Mouse (Mus musculus): ENCODE measurements around the gene Sh3rf1. TPM values are rescaled to one million over a fixed set of nuclear protein-coding genes. Genes with fewer than 3 reads are reported as not detected.

The Sh3rf1 gene
- polyA plus RNA-seq, 1 experiment from 2014 or later, result 18.1 TPM

- no peak for TF ChIP-seq CTCF (IDR thresholded peaks at IDR 0.05; ENCODE audit: low read depth)
- no peaks in the 10 kb centered on the region for H3K27me3 ChIP-seq (ENCODE audit: insufficient read depth, low read length)
- no peak overlapping the region for H3K4me3 ChIP-seq (replicated peaks; ENCODE audit: low read depth, low read length)
- ATAC-seq (replicated peaks; ENCODE audit: low FRiP score, low read depth), result 0 out of 2 replicates have a peak, but pooled peaks have one; percentile 18
- H3K9ac ChIP-seq (ENCODE audit: low read depth, low read length), result no peak overlapping the region
- no peak overlapping the region for H3K4me2 ChIP-seq (ENCODE audit: low read length)
- no peak for DNase-seq (ENCODE audit: low spot score)
- 44% methylated on average over 18 of the region's 18 CpGs for WGBS
- H3K27ac ChIP-seq, result no peak overlapping the region; the same call in 1 of the 2 replicates
- H3K9me3 ChIP-seq (replicated peaks; ENCODE audit: low read length), result no peaks in the 10 kb centered on the region
- 0 out of 2 replicates have a peak, but pooled peaks cover 10% of the 10 kb centered on the region for H3K36me3 ChIP-seq (ENCODE audit: insufficient read depth, low read length)
- H3K4me1 ChIP-seq (replicated peaks; ENCODE audit: insufficient read depth, low read length), result peaks cover 4% of the 10 kb centered on the region; the same call in 1 of the 2 replicates
Observed at GRCm38 (mm10) chr8:61390307-61391057, 166.8 kb downstream of the Sh3rf1 start.

GRCm38 (mm10) chr8:61391058-61391434 is 167.4 kb downstream of the Sh3rf1 start:
- peak; percentile 27; the same call in 1 of the 2 replicates for ATAC-seq (replicated peaks; ENCODE audit: low FRiP score, low read depth)
- peak; percentile 36 for DNase-seq (ENCODE audit: low spot score)
- 56% methylated on average over 13 of the region's 13 CpGs for WGBS
- Histone ChIP-seq H3K36me3 (ENCODE audit: insufficient read depth, low read length) (0 out of 2 replicates have a peak, but pooled peaks cover 8% of the 10 kb centered on the region), H3K4me2 (ENCODE audit: low read length) (no peak overlapping the region), H3K27me3 (ENCODE audit: insufficient read depth, low read length) (no peaks in the 10 kb centered on the region), H3K9me3 (replicated peaks; ENCODE audit: low read length) (no peaks in the 10 kb centered on the region), H3K4me1 (replicated peaks; ENCODE audit: insufficient read depth, low read length) (peaks cover 4% of the 10 kb centered on the region; the same call in 1 of the 2 replicates), H3K4me3 (replicated peaks; ENCODE audit: low read depth, low read length) (no peak overlapping the region), H3K9ac (ENCODE audit: low read depth, low read length) (no peak overlapping the region), H3K27ac (no peak overlapping the region; the same call in 1 of the 2 replicates)
- no peak for TF ChIP-seq CTCF (IDR thresholded peaks at IDR 0.05; ENCODE audit: low read depth)

GRCm38 (mm10) chr8:61397139-61397538 is 173.5 kb downstream of the Sh3rf1 start:
- no peak overlapping the region for H3K9ac ChIP-seq (ENCODE audit: low read depth, low read length)
- ATAC-seq (replicated peaks; ENCODE audit: low FRiP score, low read depth), result no peak; the same call in 1 of the 2 replicates
- peak; percentile 80 for DNase-seq (ENCODE audit: low spot score)
- H3K27ac ChIP-seq, result no peak overlapping the region
- H3K4me1 ChIP-seq (replicated peaks; ENCODE audit: insufficient read depth, low read length), result 0 out of 2 replicates have a peak, but pooled peaks cover 4% of the 10 kb centered on the region
- no peaks in the 10 kb centered on the region for H3K27me3 ChIP-seq (ENCODE audit: insufficient read depth, low read length)
- H3K4me3 ChIP-seq (replicated peaks; ENCODE audit: low read depth, low read length), result no peak overlapping the region
- 0 out of 2 replicates have a peak, but pooled peaks cover 8% of the 10 kb centered on the region for H3K36me3 ChIP-seq (ENCODE audit: insufficient read depth, low read length)
- 35% methylated on average over 2 of the region's 2 CpGs for WGBS
- no peak overlapping the region for H3K4me2 ChIP-seq (ENCODE audit: low read length)
- H3K9me3 ChIP-seq (replicated peaks; ENCODE audit: low read length), result no peaks in the 10 kb centered on the region
- TF ChIP-seq CTCF (IDR thresholded peaks at IDR 0.05; ENCODE audit: low read depth), result no peak

GRCm38 (mm10) chr8:61397755-61398154 is 174.1 kb downstream of the Sh3rf1 start:
- ATAC-seq (replicated peaks; ENCODE audit: low FRiP score, low read depth), result peak; percentile 63
- Histone ChIP-seq H3K4me3 (replicated peaks; ENCODE audit: low read depth, low read length) (no peak overlapping the region), H3K9ac (ENCODE audit: low read depth, low read length) (no peak overlapping the region), H3K36me3 (ENCODE audit: insufficient read depth, low read length) (0 out of 2 replicates have a peak, but pooled peaks cover 7% of the 10 kb centered on the region), H3K27me3 (ENCODE audit: insufficient read depth, low read length) (no peaks in the 10 kb centered on the region), H3K4me1 (replicated peaks; ENCODE audit: insufficient read depth, low read length) (0 out of 2 replicates have a peak, but pooled peaks cover 4% of the 10 kb centered on the region), H3K4me2 (ENCODE audit: low read length) (no peak overlapping the region), H3K9me3 (replicated peaks; ENCODE audit: low read length) (no peaks in the 10 kb centered on the region), H3K27ac (no peak overlapping the region)
- WGBS, result 60% methylated on average over 7 of the region's 7 CpGs
- no peak for TF ChIP-seq CTCF (IDR thresholded peaks at IDR 0.05; ENCODE audit: low read depth)
- DNase-seq (ENCODE audit: low spot score), result peak; percentile 59

GRCm38 (mm10) chr8:61402861-61403260 is 179.2 kb downstream of the Sh3rf1 start:
- Histone ChIP-seq H3K27ac (peak overlapping the region; percentile 37; the same call in 1 of the 2 replicates), H3K27me3 (ENCODE audit: insufficient read depth, low read length) (no peaks in the 10 kb centered on the region), H3K4me2 (ENCODE audit: low read length) (no peak overlapping the region), H3K9ac (ENCODE audit: low read depth, low read length) (no peak overlapping the region), H3K4me1 (replicated peaks; ENCODE audit: insufficient read depth, low read length) (no peaks in the 10 kb centered on the region), H3K4me3 (replicated peaks; ENCODE audit: low read depth, low read length) (no peak overlapping the region), H3K9me3 (replicated peaks; ENCODE audit: low read length) (no peaks in the 10 kb centered on the region), H3K36me3 (ENCODE audit: insufficient read depth, low read length) (no peaks in the 10 kb centered on the region)
- TF ChIP-seq CTCF (IDR thresholded peaks at IDR 0.05; ENCODE audit: low read depth), result no peak
- ATAC-seq (replicated peaks; ENCODE audit: low FRiP score, low read depth) (no peak), DNase-seq (ENCODE audit: low spot score) (no peak)
- 83% methylated on average over 7 of the region's 7 CpGs for WGBS

GRCm38 (mm10) chr8:61403266-61404177 is 179.8 kb downstream of the Sh3rf1 start:
- Histone ChIP-seq H3K27ac (peak overlapping the region; percentile 38), H3K9me3 (replicated peaks; ENCODE audit: low read length) (no peaks in the 10 kb centered on the region), H3K4me3 (replicated peaks; ENCODE audit: low read depth, low read length) (no peak overlapping the region), H3K36me3 (ENCODE audit: insufficient read depth, low read length) (no peaks in the 10 kb centered on the region), H3K4me1 (replicated peaks; ENCODE audit: insufficient read depth, low read length) (no peaks in the 10 kb centered on the region), H3K4me2 (ENCODE audit: low read length) (no peak overlapping the region), H3K9ac (ENCODE audit: low read depth, low read length) (no peak overlapping the region), H3K27me3 (ENCODE audit: insufficient read depth, low read length) (no peaks in the 10 kb centered on the region)
- WGBS, result 18% methylated on average over 6 of the region's 6 CpGs
- no peak for DNase-seq (ENCODE audit: low spot score)
- TF ChIP-seq CTCF (IDR thresholded peaks at IDR 0.05; ENCODE audit: low read depth), result no peak
- peak; percentile 64; the same call in 1 of the 2 replicates for ATAC-seq (replicated peaks; ENCODE audit: low FRiP score, low read depth)
